Mouse (Mus musculus): ENCODE results near the gene Fbxo39. TPM values are rescaled to one million over a fixed set of nuclear protein-coding genes. Genes with fewer than 3 reads are reported as not detected.

The Fbxo39 gene
- not detected for total RNA-seq (2021)
- long read RNA-seq, experiment 1: 0 reads
- long read RNA-seq, experiment 2: 0 reads

- no peak for DNase-seq
Measured at GRCm38 (mm10) chr11:72314151-72314895, at the start of gene Fbxo39. TSS of gene Fbxo39 (plus strand) at chr11:72314444.

- DNase-seq: peak; percentile 9
Measured at GRCm38 (mm10) chr11:72265483-72265882, 48.8 kb upstream of the Fbxo39 start.

GRCm38 (mm10) chr11:72266207-72266959 lies 47.9 kb upstream of the Fbxo39 start:
- peak; percentile 31 for DNase-seq

GRCm38 (mm10) chr11:72266960-72267560 lies 47.2 kb upstream of the Fbxo39 start, which contains the start of gene Slc13a5:
TSS of gene Slc13a5 (minus strand) at chr11:72267222.
- DNase-seq: no peak

GRCm38 (mm10) chr11:72271761-72272160 lies 42.5 kb upstream of the Fbxo39 start:
- no peak for DNase-seq

- no peak for DNase-seq
Measured at GRCm38 (mm10) chr11:72273341-72273740, 40.9 kb upstream of the Fbxo39 start.

GRCm38 (mm10) chr11:72281143-72281851 lies 32.9 kb upstream of the Fbxo39 start:
- DNase-seq: no peak

GRCm38 (mm10) chr11:72281852-72282400 lies 32.3 kb upstream of the Fbxo39 start:
- DNase-seq: no peak

- no peak for DNase-seq
Measured at GRCm38 (mm10) chr11:72283486-72284224, 30.6 kb upstream of the Fbxo39 start.

GRCm38 (mm10) chr11:72284532-72285182 lies 29.6 kb upstream of the Fbxo39 start:
- DNase-seq: no peak

- DNase-seq: no peak
Measured at GRCm38 (mm10) chr11:72285971-72286480, 28.2 kb upstream of the Fbxo39 start.

- DNase-seq: no peak
Measured at GRCm38 (mm10) chr11:72286651-72287050, 27.6 kb upstream of the Fbxo39 start.

GRCm38 (mm10) chr11:72287126-72287525 lies 27.1 kb upstream of the Fbxo39 start:
- no peak for DNase-seq

- DNase-seq: no peak
Measured at GRCm38 (mm10) chr11:72287543-72287942, 26.7 kb upstream of the Fbxo39 start.

GRCm38 (mm10) chr11:72293116-72293515 lies 21.1 kb upstream of the Fbxo39 start:
- DNase-seq: no peak

- DNase-seq: peak; percentile 76
Measured at GRCm38 (mm10) chr11:72301334-72301733, 12.9 kb upstream of the Fbxo39 start, which contains the start of gene Xaf1. TSS of gene Xaf1 (plus strand) at chr11:72301629.

GRCm38 (mm10) chr11:72302230-72302629 lies 12.0 kb upstream of the Fbxo39 start:
- DNase-seq: peak; percentile 65

- no peak for DNase-seq
Measured at GRCm38 (mm10) chr11:72307461-72307860, 6.8 kb upstream of the Fbxo39 start.

- DNase-seq: no peak
Measured at GRCm38 (mm10) chr11:72308982-72309381, 5.3 kb upstream of the Fbxo39 start.

GRCm38 (mm10) chr11:72310491-72310890 lies 3.8 kb upstream of the Fbxo39 start:
- DNase-seq: no peak

Measured in gastrocnemius, postnatal 25 days (tissue).